Comparison of ENCODE assay signal across 23 mouse cellular contexts in genomic region chr1:156888830-156889229, GRCm38 (mm10). TPM values are rescaled to one million over a fixed set of nuclear protein-coding genes. Genes with fewer than 3 reads are reported as not detected.
DNase-seq lines count a peak whose midpoint lies in the region; ATAC-seq and TF ChIP-seq lines count a peak whose summit lies in the region.
"Had no signal": no experiment of that assay in that cellular context is flagged by ENCODE, and none has a peak within 500 bp of the region (broad histone marks: within the 10 kb centered on the region; RNA-seq: fewer than 3 reads in every experiment).

No protein-coding gene starts in this region.

- TF ChIP-seq EP300 in ES-Bruce4 (IDR thresholded peaks at IDR 0.05; ENCODE audit: insufficient read depth, low read depth, low read length) (no peak), MEL (IDR thresholded peaks at IDR 0.05; ENCODE audit: low read depth in 1 of 2, low read length in 2 of 2) (no peak)

- no peak overlapping the region for H3K9ac ChIP-seq in hindbrain, postnatal 0 days (replicated peaks; ENCODE audit: low read length)
- no peak overlapping the region for H3K9ac ChIP-seq in hindbrain, embryonic 11.5 days (ENCODE audit: low read depth, low read length)
- H3K9ac ChIP-seq in ES-Bruce4 (ENCODE audit: low read depth, poor library complexity, severe bottlenecking) = no peak overlapping the region
- H3K9ac ChIP-seq in MEL (ENCODE audit: control insufficient read depth, low read depth, low read length, poor library complexity, severe bottlenecking) = no peak overlapping the region
- H3K9ac ChIP-seq: embryonic facial prominence, embryonic 13.5 days; heart, embryonic 12.5 days; hindbrain, embryonic 14.5 days; intestine, embryonic 15.5 days; neural tube, embryonic 12.5 days had no signal

- H3K4me2 ChIP-seq in hindbrain, postnatal 0 days (ENCODE audit: low read depth, low read length) = no peak overlapping the region
- no peak overlapping the region for H3K4me2 ChIP-seq in hindbrain, embryonic 11.5 days (replicated peaks; ENCODE audit: low read depth, low read length)
- H3K4me2 ChIP-seq: embryonic facial prominence, embryonic 13.5 days; heart, embryonic 12.5 days; hindbrain, embryonic 14.5 days; intestine, embryonic 15.5 days; neural tube, embryonic 12.5 days had no signal

- no peaks in the 10 kb centered on the region for H3K27me3 ChIP-seq in hindbrain, postnatal 0 days (ENCODE audit: insufficient read depth, low read length)
- no peaks in the 10 kb centered on the region for H3K27me3 ChIP-seq in hindbrain, embryonic 11.5 days (ENCODE audit: control insufficient read depth, insufficient read depth, low read length)
- H3K27me3 ChIP-seq in ES-Bruce4 (ENCODE audit: control insufficient read depth, insufficient read depth, low read length, poor library complexity, severe bottlenecking) (no peaks in the 10 kb centered on the region), MEL (ENCODE audit: control insufficient read depth in 1 of 2, insufficient read depth in 2 of 2, low read length in 2 of 2) (no peaks in the 10 kb centered on the region)
- H3K27me3 ChIP-seq: embryonic facial prominence, embryonic 13.5 days; heart, embryonic 12.5 days; intestine, embryonic 15.5 days; neural tube, embryonic 12.5 days had no signal

- H3K9me3 ChIP-seq in hindbrain, postnatal 0 days (ENCODE audit: low read length) = no peaks in the 10 kb centered on the region
- H3K9me3 ChIP-seq in hindbrain, embryonic 11.5 days (ENCODE audit: control insufficient read depth, low read length) = no peaks in the 10 kb centered on the region
- H3K9me3 ChIP-seq in ES-Bruce4 (replicated peaks; ENCODE audit: control insufficient read depth, insufficient read depth, low read length, poor library complexity, severe bottlenecking) = no peaks in the 10 kb centered on the region; the same call in 1 of the 2 replicates
- H3K9me3 ChIP-seq in MEL (replicated peaks; ENCODE audit: insufficient read depth, low read length) = no peaks in the 10 kb centered on the region
- H3K9me3 ChIP-seq: embryonic facial prominence, embryonic 13.5 days; heart, embryonic 12.5 days; intestine, embryonic 15.5 days; midbrain, embryonic 10.5 days; neural tube, embryonic 12.5 days had no signal

- H3K27ac ChIP-seq in hindbrain, postnatal 0 days = no peak overlapping the region
- no peak overlapping the region for H3K27ac ChIP-seq in hindbrain, embryonic 11.5 days (ENCODE audit: low read depth, low read length)
- H3K27ac ChIP-seq in layer of hippocampus, adult 2 months = no peak overlapping the region
- H3K27ac ChIP-seq in ES-Bruce4 (ENCODE audit: insufficient read depth, low read length) (no peak overlapping the region), MEL (ENCODE audit: control insufficient read depth, low read depth, low read length) (no peak overlapping the region)
- H3K27ac ChIP-seq: embryonic facial prominence, embryonic 13.5 days; hindbrain, embryonic 14.5 days; intestine, embryonic 15.5 days; macrophage; midbrain, embryonic 10.5 days; neural tube, embryonic 12.5 days had no signal

- TF ChIP-seq POLR2A in ES-Bruce4 (IDR thresholded peaks at IDR 0.05; ENCODE audit: insufficient read depth, low read length) = no peak
- no peak for TF ChIP-seq POLR2A in MEL (IDR thresholded peaks at IDR 0.05; ENCODE audit: control insufficient read depth in 1 of 2, insufficient read depth in 1 of 2, low read depth in 1 of 2, low read length in 2 of 2, poor library complexity in 1 of 2)

- H3K79me2 ChIP-seq in MEL (ENCODE audit: control insufficient read depth, insufficient read depth, low read length, poor library complexity) = no peaks in the 10 kb centered on the region

- peak; percentile 15 for DNase-seq in hindbrain, postnatal 0 days (ENCODE audit: low spot score)
- DNase-seq in hindbrain, embryonic 11.5 days (ENCODE audit: low spot score) = no peak
- no peak for DNase-seq in layer of hippocampus, adult 2 months (ENCODE audit: low spot score in 2 of 2)
- DNase-seq in layer of hippocampus, postnatal 36 days = no peak
- DNase-seq in MEL (ENCODE audit: low read depth, low spot score) = peak; percentile 26
- DNase-seq in ovary, postnatal 36 days (ENCODE audit: low spot score) = no peak
- DNase-seq: adrenal gland, postnatal 36 days; cerebellum, adult 8-10 months; left cerebral cortex, postnatal 4 days; liver; lung, adult 18-20 months; right cerebral cortex, adult 18-20 months; thymus, postnatal 25 days had no signal

- peak; percentile 34 for TF ChIP-seq RAD21 in MEL (IDR thresholded peaks at IDR 0.05; ENCODE audit: low read depth, low read length)

- no peaks in the 10 kb centered on the region for H3K4me1 ChIP-seq in hindbrain, postnatal 0 days (ENCODE audit: insufficient read depth, low read length)
- H3K4me1 ChIP-seq in hindbrain, embryonic 11.5 days (replicated peaks; ENCODE audit: control insufficient read depth, insufficient read depth, low read length) = no peaks in the 10 kb centered on the region
- H3K4me1 ChIP-seq in ES-Bruce4 (ENCODE audit: control insufficient read depth, insufficient read depth, low read length) = no peaks in the 10 kb centered on the region
- H3K4me1 ChIP-seq in MEL (ENCODE audit: control insufficient read depth in 1 of 2, insufficient read depth in 2 of 2, low read length in 2 of 2) = 0 out of 4 replicates have a peak, but pooled peaks cover 0 to 3% of the 10 kb centered on the region in 2 experiments
- H3K4me1 ChIP-seq: embryonic facial prominence, embryonic 13.5 days; heart, embryonic 12.5 days; intestine, embryonic 15.5 days; neural tube, embryonic 12.5 days had no signal

- peaks cover 9% of the 10 kb centered on the region for H3K36me3 ChIP-seq in hindbrain, postnatal 0 days (ENCODE audit: insufficient read depth, low read length)
- H3K36me3 ChIP-seq in hindbrain, embryonic 11.5 days (ENCODE audit: control insufficient read depth, insufficient read depth, low read length) = no peaks in the 10 kb centered on the region
- H3K36me3 ChIP-seq in ES-Bruce4 (ENCODE audit: control insufficient read depth, insufficient read depth, low read length, poor library complexity, severe bottlenecking) (peaks cover 13% of the 10 kb centered on the region), MEL (ENCODE audit: control insufficient read depth in 1 of 2, insufficient read depth in 2 of 2, low read length in 2 of 2) (no peaks in the 10 kb centered on the region)
- H3K36me3 ChIP-seq: intestine, embryonic 15.5 days had no signal

- ATAC-seq in hindbrain, postnatal 0 days = no peak
- ATAC-seq in hindbrain, embryonic 11.5 days (ENCODE audit: low FRiP score) = no peak
- ATAC-seq: forebrain, embryonic 16.5 days; intestine, embryonic 15.5 days had no signal

- TF ChIP-seq CTCF in hindbrain, postnatal 0 days (IDR thresholded peaks at IDR 0.05; ENCODE audit: low read depth) = peak; percentile 33
- TF ChIP-seq CTCF in layer of hippocampus, adult 2 months (conservative IDR thresholded peaks at IDR 0.05) = peak; percentile 49
- peak; percentile 7 for TF ChIP-seq CTCF in ES-Bruce4 (IDR thresholded peaks at IDR 0.05; ENCODE audit: low read depth, low read length)
- peak in 2 of 3 experiments; percentile 34 to 40; a peak in 5 of 6 replicates for TF ChIP-seq CTCF in MEL (IDR thresholded peaks at IDR 0.05 in 2 of 3, conservative IDR thresholded peaks at IDR 0.05 in 1 of 3; ENCODE audit: control insufficient read depth in 1 of 3, insufficient read depth in 1 of 3, low read depth in 2 of 3, low read length in 3 of 3, poor library complexity in 1 of 3, severe bottlenecking in 1 of 3)

- WGBS in hindbrain, postnatal 0 days = 93% methylated on average over 4 of the region's 4 CpGs
- WGBS in hindbrain, embryonic 11.5 days = 90% methylated on average over 4 of the region's 4 CpGs

- no peak overlapping the region for H3K4me3 ChIP-seq in hindbrain, postnatal 0 days (ENCODE audit: low read length)
- no peak overlapping the region for H3K4me3 ChIP-seq in hindbrain, embryonic 11.5 days (ENCODE audit: low read depth, low read length)
- no peak overlapping the region for H3K4me3 ChIP-seq in layer of hippocampus, adult 2 months
- H3K4me3 ChIP-seq in ES-Bruce4 (ENCODE audit: low read depth, low read length) (no peak overlapping the region), MEL (ENCODE audit: control insufficient read depth in 1 of 2, insufficient read depth in 1 of 2, low read depth in 2 of 2, low read length in 2 of 2) (no peak overlapping the region)
- H3K4me3 ChIP-seq: embryonic facial prominence, embryonic 13.5 days; heart, embryonic 12.5 days; intestine, embryonic 15.5 days; midbrain, embryonic 10.5 days; neural tube, embryonic 12.5 days had no signal

TF ChIP-seq in MEL, 35 proteins besides CTCF, POLR2A, EP300 and RAD21:
- TF ChIP-seq NRF1 (IDR thresholded peaks at IDR 0.05; ENCODE audit: insufficient read depth, low read depth, low read length, poor library complexity, severe bottlenecking) = no peak
- peak; percentile 47 for TF ChIP-seq SMC3 (IDR thresholded peaks at IDR 0.05; ENCODE audit: low read depth, low read length)

RNA-seq across cellular contexts. Expression of gene Angptl1, which starts 50.5 kb away (rescaled TPM):
- total RNA-seq in hindbrain, postnatal 0 days (2014; rRNA removed) = 1.4 and 1.5 TPM in 2 replicates
- 1.0 and 1.3 TPM in 2 replicates for polyA plus RNA-seq in hindbrain, postnatal 0 days (2015; fragmentation: Nextera tagmentation; extraction: Ambion mirVana)
- 5.1 and 6.9 TPM in 2 replicates for polyA plus RNA-seq in hindbrain, embryonic 11.5 days (2014; fragmentation: Nextera tagmentation; extraction: Ambion mirVana)
- under 1 TPM; 0.79 to 0.92 TPM for total RNA-seq in layer of hippocampus, adult 2 months (2021)
- 1 to 10 TPM in 1 of 2 experiments, under 1 TPM in 1; 0.75 to 1.1 TPM for total RNA-seq in layer of hippocampus, postnatal 36 days (2021)
- polyA plus RNA-seq in ES-Bruce4 (2011; ENCODE audit: insufficient read depth, insufficient read length, low read depth, missing spikeins) (not detected in 2 replicates), MEL (2012; ENCODE audit: insufficient read depth in 1 of 2, insufficient read length in 2 of 2, low read depth in 1 of 2, low replicate concordance in 2 of 2, missing spikeins in 1 of 2) (under 1 TPM in 1 of 2 experiments, not detected in 1; 0.07 TPM)
- total RNA-seq in MEL (2012; rRNA removed) = not detected in 2 replicates
- total RNA-seq: monocyte, adult 5-6 weeks had no signal
- polyA plus RNA-seq: macrophage had no signal

RNA-seq across cellular contexts. Expression of gene Ralgps2, which starts 50.6 kb away (rescaled TPM):
- total RNA-seq in hindbrain, postnatal 0 days (2014; rRNA removed) = 52.8 and 53.6 TPM in 2 replicates
- polyA plus RNA-seq in hindbrain, postnatal 0 days (2015; fragmentation: Nextera tagmentation; extraction: Ambion mirVana) = 70.1 and 75.5 TPM in 2 replicates
- 85.5 and 103 TPM in 2 replicates for polyA plus RNA-seq in hindbrain, embryonic 11.5 days (2014; fragmentation: Nextera tagmentation; extraction: Ambion mirVana)
- 10 to 100 TPM; 70.9 to 80.5 TPM for total RNA-seq in layer of hippocampus, adult 2 months (2021)
- total RNA-seq in layer of hippocampus, postnatal 36 days (2021) = 10 to 100 TPM; 71.0 to 78.7 TPM
- polyA plus RNA-seq in ES-Bruce4 (2011; ENCODE audit: insufficient read depth, insufficient read length, low read depth, missing spikeins) = 50.5 and 65.8 TPM in 2 replicates
- total RNA-seq in MEL (2012; rRNA removed) = 7.8 and 12.7 TPM in 2 replicates
- polyA plus RNA-seq in MEL (2012; ENCODE audit: insufficient read depth in 1 of 2, insufficient read length in 2 of 2, low read depth in 1 of 2, low replicate concordance in 2 of 2, missing spikeins in 1 of 2) = 10 to 100 TPM in 1 of 2 experiments, not detected in 1; 16.4 TPM

Comparison
In these comparisons a context has a peak if more than half of its experiments do, and no peak if none do; other contexts are left out.
1. DNase-seq: peak in hindbrain, postnatal 0 days (single experiment) and MEL (single experiment); none in hindbrain, embryonic 11.5 days (single experiment), layer of hippocampus, adult 2 months (0 of 2), layer of hippocampus, postnatal 36 days (0 of 2) and ovary, postnatal 36 days (single experiment).
2. Peak in every context shown above with its lines, with median percentiles within 50 percentile points of each other: CTCF ChIP-seq.